Mouse (Mus musculus): Measurements from ENCODE around the gene Rab7b. TPM values are rescaled to one million over a fixed set of nuclear protein-coding genes. Genes with fewer than 3 reads are reported as not detected.

Rab7b gene
- total RNA-seq, 2 experiments from 2014 or later = 3.0 to 3.3 TPM

DNA sequence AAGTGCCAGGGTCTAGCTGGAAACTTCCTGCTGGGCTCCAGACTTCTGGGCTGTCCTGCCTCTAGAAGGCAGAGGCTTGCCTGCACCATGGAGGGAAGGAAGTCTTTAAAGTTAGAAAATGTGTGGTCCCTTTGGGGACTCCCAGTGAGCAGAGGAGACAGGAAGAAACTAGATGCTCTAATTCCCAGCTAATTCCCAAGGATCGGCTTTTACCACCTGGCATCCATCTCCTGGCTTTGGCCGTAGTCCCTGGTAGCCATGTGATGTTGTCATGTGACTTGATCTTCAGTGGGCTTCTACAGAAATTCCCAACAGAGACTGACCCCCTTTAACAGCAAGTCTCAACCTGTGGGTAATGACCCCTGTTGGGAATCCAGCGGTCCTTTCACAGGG, 71.9 kb downstream of the Rab7b start:
- no peak for DNase-seq (ENCODE audit: low spot score in 2 of 2)
- intact Hi-C loops (cut with DNase I) = loop anchor here (10.0 kb wide), 1 partner anchor 206 kb away; no protein-coding TSS in a partner anchor

DNA sequence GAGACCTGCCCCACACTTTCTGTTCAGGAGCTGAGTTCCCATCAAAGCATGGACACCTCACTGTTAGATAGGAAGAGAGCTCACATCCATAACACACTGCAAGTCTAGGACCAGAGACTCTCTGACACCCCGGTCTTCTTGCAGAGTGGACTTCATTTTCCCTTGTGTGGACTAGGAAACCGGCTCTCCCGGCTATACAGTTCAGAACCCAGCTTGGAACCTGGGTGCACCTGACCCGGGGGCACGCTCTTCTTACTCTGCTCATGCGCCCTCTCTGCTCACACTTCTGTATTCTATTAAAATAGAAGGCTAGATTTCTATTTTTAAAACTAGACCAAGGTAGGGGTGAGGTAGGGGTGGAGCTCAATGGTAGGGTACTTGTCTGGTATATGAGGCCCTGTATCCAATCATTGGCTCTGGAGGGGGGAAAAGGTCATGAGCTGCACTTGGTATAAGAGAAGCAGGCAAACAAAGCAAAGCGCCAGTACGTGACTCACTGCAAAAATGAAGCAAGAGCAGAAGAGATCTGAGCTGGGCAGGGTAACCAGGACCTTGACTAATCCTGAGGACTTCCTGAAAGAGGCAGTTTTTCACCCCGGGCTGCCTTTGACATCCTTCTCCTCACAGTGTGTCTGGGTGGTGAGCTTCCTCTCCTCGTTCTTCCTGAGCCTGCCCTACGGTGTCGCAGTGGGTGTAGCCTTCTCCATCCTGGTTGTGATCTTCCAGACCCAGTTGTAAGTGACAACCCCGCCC, 72.8 kb downstream of the Rab7b start:
- intact Hi-C loops (cut with DNase I) = loop anchor here (10.0 kb wide), 1 partner anchor 206 kb away; no protein-coding TSS in a partner anchor
- DNase-seq (ENCODE audit: low spot score in 2 of 2) = no peak

- no peak for DNase-seq (ENCODE audit: low spot score in 2 of 2)
- intact Hi-C loops (cut with DNase I) = loop anchor here (2.0 to 10.0 kb wide), 2 partner anchors 151 to 209 kb away; no protein-coding TSS in a partner anchor
Observed at GRCm38 (mm10) chr1:131763683-131764082, 75.2 kb downstream of the Rab7b start.

DNA sequence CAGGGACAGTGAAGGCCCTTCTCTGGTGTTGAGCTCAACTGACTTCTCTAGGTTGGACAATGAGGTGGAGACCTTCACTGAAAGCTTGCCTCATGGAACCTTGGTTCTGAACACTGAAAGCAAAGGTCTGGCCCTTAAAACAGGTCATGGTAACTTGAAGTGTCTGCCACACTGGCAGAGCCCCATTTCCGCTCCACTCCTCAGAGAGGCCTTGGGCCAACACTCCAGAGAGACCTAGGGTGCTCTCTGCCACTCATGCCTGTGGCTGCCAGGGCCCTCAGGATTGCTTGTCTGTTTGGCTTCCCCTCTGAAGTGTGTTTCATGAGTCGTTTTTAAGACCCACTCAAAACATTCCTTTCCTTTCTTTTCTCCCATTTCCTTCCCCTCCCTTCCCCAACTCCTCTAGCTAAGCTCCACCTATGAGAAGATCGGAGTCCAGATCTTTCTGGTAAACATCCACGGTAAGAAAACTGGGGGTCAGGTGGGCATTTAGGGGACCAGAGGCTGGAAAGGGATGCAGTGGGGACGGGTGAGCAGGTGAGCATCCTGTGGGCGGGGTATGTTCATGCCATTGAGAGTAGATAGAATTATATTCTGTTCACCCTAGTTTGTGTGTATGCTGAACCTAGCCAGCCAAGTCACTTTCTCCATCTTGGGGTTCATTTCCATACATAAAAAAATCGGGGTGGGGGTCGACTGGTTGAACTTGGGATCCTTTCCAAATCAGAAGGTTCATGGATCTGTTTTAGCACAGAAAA, 76.3 kb downstream of the Rab7b start:
- DNase-seq (ENCODE audit: low spot score in 2 of 2) = peak in 1 of 2 experiments; percentile 2
- intact Hi-C loops (cut with DNase I) = loop anchor here (1.0 to 10.0 kb wide), 4 partner anchors 52 to 210 kb away; no protein-coding TSS in a partner anchor

Other genes with a start within 250 kb of the Rab7b start
- gene Srgap2, start 161.3 kb upstream of the Rab7b start, total RNA-seq (2021) = 10 to 100 TPM; 60.7 to 98.2 TPM
- 1 to 10 TPM; 1.3 to 1.5 TPM for gene Fam72a, start 160.8 kb upstream of the Rab7b start, total RNA-seq (2021)
- gene Avpr1b, start 89.5 kb upstream of the Rab7b start, total RNA-seq (2021) = not detected
- under 1 TPM in 1 of 2 experiments, not detected in 1; 0.17 TPM for gene Ctse, start 50.4 kb upstream of the Rab7b start, total RNA-seq (2021)
- under 1 TPM; 0.07 to 0.16 TPM for gene Slc26a9, start 55.3 kb downstream of the Rab7b start, total RNA-seq (2021)
- 1 to 10 TPM; 1.5 to 2.2 TPM for gene Pm20d1, start 108.7 kb downstream of the Rab7b start, total RNA-seq (2021)
- 10 to 100 TPM; 42.8 to 51.5 TPM for gene Slc41a1, start 138.8 kb downstream of the Rab7b start, total RNA-seq (2021)
- gene Rab29, start 178.5 kb downstream of the Rab7b start, total RNA-seq (2021) = 1 to 10 TPM; 6.9 to 7.1 TPM
- gene Nucks1, start 221.8 kb downstream of the Rab7b start, total RNA-seq (2021) = 100 to 1,000 TPM; 144 to 148 TPM